Mouse (Mus musculus) erythroblast, embryonic 14.5 days (primary cell): ENCODE measurements around the gene Lect2.

Source experiments
- GATA1 ChIP-seq: IDR thresholded peaks from 2 replicates; pipeline ENCODE4 v1.6.1; 2012; ENCODE audit warnings: low read length, inconsistent platforms, mixed read lengths
- TAL1 ChIP-seq: IDR thresholded peaks from 3 replicates; pipeline ENCODE4 v1.6.1; 2012; ENCODE audit warnings: low read length, inconsistent platforms, mixed read lengths

- TF ChIP-seq GATA1 = no peak
- TF ChIP-seq TAL1 = no peak
These were observed 6.1 kb upstream of the Lect2 start for GRCm38 (mm10) chr13:56554409-56554808.
